Mouse (Mus musculus) frontal cortex, postnatal 14 days (tissue): Measurements from ENCODE around the gene Bora.
A peak's percentile ranks its signal among the peaks of the same experiment; 100 is the strongest.
"Not testable (repeated sequence)": the region's sequence is repeated elsewhere in the genome, so short reads cannot be mapped to it uniquely, and the experiment has no call there.

Experiments used
- DNase-seq, 2 experiments: peaks; one replicate each; pipeline ENCODE4 v3.0.0; 2022; ENCODE audit warnings: low spot score in 2 of 2

The Bora gene

DNA sequence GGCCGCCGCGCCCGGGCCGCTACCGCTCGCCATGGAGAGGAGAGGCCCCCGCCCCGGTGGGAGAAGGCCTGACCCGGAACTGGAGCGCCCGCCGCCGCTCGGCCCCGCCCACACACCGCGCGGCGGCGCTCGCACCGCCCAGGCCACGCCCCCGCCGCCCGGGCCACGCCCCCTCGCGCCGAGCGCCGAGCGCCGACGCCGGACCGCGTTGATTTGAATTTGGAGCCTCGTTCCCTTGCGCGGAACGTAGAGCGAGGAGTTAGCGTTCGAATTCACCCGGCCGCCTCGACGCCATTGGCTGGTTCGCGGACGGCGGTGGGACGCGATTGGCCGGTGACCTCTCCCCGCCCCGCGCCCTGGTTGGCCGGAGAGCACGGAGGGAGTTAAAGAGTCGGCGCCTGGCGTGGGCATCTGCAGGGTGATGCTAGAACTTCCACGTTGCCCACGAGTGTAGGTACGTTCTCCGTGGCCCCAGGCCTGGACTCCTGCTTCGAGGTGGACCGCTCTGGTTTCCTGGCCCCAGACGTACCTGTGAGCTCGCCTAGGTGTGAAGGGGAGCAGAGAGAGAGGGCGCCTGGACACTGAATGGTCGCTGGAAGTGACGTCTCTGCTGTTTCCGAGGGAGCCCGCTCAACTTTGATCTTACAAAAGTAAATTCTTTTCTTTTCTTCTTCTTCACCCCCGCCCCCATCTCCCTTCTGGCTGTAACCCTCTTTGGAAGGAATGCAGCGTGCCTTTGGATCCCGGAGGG, at the start of gene Bora, which contains the start of gene Mzt1:
TSS of gene Bora (plus strand) at position 192 of the 751 bp plus-strand sequence.
TSS of gene Mzt1 (minus strand) at position 104 of the 751 bp plus-strand sequence.
- peak; percentile 88 to 90 for DNase-seq

DNA sequence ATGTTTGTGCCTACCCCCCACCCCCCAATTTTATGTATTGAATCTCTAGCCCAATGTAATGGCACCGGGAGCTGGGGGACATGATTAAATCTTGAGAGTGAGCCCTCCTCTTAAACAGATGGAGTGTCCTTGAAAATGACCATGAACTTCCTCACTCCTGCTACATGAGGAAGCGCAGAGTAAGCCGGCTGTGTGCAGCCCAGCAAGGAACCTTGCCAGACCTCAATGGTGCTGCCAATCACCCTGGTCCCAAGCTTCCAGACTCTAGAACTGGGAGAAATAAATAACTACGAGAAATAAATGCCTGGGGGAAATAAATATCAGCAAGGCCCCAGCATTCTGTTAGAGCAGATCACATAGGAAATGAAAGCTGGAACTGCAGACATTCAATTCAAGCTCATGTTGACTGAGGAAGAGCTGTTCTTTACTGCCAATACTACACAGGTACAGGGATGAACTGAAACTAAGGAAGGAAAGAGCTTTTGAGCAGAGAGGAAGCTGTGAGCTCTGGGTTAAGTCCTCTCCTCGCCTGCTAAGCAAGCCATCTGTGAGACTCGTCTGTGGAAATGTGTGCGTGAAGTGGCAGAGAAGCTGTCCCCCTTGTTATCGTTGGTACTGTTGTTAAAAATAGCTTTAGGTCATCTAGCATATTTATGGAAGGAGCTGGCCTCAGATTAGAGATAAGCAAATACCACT, 35.6 kb upstream of the Bora start:
- no peak for DNase-seq

DNA sequence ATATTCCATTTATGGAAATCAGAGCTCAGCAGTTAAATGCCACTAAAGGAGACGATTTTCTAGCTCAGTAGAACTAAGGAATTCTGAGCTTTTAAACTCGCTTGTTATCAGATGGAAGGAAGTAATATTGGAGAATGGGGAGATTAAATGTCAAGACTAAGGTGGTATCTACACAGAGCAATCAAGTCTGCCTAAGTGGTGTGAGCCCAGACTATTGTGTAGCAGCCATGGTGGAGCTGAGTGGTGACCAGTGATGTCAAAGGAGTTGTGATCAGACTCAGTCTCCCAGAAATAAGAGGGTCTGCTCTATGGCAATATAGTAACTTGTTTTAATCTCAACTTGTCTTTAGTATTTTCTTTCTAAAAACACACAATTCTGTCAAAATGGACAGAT, 35.1 kb upstream of the Bora start:
- no peak for DNase-seq

DNA sequence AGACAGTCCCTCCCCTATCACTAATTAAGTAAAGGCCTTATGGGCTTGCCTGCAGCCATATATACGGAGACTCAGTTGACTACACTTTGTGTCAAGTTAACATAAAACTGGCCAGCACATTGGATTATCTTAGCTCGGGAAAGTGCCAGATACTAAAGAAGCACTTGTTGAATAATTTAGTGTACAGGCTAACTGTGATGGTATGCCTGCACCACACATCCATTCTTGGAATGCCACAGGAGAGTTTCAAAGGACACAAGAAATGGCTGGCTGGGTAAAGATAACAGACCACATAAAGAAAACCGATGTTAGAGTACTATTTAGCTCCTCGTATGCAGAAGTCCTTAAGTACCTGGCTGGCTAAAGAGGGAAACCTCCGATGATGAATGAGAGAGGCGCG, 27.3 kb upstream of the Bora start:
- no peak for DNase-seq

DNA sequence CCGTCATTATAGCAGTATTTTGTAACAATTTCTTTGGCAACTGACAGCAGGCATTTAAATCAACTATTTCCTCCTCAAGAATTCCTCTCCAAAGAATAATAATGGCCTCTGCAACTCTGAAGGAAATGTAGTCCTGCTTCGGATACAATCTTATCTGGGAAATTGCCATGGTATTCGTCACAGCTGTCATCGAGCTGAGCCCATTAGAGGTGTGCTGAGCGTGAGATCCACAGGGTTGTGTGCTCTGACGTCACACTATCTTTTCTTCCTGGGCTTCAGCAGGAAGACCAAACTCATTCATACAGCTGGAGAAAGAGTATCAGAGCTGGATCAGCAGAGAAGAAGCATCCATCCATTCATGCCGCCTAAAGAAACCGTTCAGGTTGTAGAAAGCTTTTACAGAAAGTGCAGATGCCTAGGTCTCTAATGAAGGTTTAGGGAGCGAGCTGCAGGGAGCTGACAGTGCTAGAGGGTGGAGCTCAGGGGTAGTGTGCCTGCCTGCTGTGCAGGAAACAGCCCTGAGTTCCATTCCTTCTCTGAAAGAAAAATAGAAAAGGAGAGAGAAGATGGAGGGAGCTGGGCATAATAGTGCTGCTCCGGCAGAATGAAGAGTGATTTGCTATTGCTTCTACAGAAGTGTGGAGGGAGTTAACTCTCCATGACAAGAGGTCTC, 26.8 kb upstream of the Bora start:
- DNase-seq: no peak

DNA sequence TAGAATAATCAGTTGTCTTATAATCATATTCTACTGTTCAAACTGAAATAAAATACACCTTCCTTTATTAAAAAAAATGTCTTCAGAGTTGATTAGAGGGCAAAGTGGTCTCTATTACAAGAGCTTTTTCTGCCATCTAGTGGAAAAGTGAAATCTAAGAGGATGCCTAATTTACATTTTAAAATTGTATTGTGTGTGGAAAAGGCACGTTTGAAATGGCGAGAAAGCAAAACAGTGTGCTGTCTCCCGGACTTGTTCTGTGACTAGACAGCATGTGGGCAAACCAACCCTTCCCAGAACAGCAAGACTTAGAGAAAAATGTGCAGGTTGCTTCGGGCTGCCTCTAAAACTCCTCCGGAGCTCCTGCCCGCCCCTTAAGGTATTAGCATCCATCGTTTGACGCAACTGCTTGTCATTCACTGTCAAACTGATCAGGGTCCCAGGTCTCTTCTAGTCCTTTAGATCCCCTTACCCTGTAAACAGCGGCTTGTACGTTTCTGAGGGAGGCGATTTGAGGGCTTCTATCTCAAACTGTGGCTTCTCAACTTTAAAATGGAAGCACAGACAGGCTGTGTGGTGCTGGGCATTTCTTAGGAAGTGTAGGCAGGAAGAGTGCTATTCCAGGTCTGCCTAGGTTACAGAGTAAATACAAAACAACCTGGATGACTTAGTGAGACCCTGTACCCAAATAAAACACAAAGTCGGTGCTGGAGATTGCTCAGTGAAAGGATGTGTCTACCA, 23.5 kb upstream of the Bora start:
- DNase-seq: no peak

DNA sequence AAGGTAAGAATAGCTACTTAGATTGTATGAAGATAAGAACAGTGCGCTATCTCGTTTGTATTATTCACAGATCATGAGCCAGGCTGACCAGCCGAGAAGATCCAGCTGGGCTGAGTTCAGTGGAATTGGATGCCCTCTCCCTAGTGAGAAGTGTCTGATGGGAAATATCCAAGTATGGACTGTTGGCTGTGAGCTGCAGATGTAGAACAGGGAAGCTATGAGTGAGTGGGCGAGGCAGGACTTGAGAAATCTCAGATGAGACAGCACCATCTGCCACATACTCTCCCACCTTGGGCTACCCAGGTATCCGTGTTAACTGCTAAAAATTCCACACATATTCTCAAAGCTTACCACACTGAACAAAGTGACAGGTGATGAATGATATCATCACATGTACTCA, 16.0 kb upstream of the Bora start:
- no peak for DNase-seq

DNA sequence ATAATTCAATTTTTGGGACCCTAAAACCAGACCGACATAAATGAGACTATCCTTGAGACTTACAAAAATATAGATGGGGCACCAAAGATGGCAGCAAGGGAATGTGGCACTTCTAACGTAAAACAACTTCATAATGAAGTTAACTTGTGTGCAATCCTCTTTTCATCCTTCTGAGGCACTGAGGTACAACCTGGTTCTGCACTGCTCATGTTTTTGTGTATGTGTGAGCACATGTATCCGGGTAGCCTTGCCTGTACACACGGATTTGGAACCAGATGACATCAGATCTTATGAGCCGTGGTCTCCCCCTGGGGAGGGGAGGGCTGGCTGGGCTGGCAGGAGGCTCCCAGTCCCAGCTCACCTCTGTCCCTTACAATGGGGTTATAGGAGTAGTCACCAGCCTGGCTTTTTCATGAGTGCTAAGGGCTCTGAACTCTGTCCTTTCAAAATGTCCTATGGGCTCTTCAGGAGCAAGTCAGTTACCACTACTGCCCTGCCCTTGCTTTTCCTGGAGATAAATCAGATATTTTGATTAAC, 14.6 kb upstream of the Bora start:
- no peak for DNase-seq

DNA sequence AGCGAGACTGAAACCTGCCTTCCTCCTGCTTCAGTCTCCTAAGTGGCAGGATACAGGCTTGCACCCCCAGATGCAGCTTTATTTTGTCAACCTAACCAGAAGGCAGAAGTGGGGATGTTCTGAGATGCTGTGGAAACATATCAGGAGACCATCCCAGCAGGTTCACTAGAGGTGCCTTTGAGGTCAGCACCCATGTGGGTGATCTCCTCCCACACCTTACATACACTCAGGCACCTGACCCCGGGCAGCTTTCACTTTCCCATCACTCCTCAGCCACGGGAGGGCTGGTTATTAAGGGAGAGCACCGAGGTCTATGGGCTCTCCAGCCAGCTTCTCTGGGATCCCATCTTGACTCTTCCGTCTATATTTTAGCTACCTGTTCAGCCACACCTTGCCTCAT, 13.4 kb upstream of the Bora start:
- no peak for DNase-seq

DNA sequence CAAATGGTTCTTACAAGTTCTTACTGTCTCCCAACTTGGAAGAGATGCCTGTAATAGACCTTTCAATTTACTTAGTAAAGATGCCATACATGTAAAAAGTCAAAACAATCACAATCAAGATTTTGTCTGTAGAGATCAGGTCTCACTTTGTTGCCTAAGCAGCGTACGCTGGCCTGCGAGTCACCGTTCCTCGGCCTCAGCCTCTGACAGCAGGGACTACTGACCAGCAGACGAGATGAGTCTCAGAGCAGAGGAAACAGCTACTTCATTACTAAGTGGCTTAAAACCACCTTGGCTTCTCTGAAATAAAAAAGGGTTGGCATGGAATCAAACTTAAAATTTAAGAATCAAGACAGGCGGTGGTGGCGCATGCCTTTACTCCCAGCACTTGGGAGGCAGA, 11.2 kb upstream of the Bora start:
- not testable (repeated sequence) for DNase-seq

DNA sequence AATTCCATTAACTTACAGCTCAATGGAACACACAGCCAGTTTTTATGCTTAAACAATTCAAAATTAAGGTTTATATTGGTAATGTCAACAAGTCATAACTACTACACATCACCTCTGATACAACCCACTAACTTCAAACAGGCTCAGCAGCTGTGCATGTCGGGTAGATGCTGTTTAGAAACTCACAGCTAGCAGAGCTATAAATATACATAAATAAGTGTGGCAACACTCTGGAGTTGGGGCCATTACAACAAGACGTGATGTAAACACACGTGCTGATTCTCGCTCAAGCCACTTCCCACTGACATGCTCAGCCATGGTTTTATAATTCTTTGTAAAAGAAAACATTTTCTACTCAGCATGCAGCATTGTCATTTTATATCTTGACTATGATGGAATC, 10.0 kb upstream of the Bora start:
- DNase-seq: no peak

DNA sequence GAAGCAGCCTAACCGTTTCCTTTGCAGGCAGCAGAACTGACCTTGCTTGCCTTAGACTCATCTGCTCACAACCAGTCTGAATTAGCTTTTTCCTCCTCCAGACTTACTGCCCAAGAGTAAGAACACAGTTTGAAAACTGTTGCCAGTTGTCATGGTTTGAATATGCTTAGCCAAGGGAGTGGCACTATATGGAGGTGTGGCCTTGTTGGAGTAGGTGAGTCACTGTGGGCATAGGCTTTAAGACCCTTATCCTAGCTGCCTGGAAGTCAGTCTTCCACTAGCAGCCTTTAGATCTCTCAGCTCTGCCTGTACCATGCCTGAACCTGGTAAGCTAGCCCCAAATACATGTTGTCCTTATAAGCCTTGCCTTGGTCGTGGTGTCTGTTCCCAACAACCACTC, 8.3 kb upstream of the Bora start:
- no peak for DNase-seq

DNA sequence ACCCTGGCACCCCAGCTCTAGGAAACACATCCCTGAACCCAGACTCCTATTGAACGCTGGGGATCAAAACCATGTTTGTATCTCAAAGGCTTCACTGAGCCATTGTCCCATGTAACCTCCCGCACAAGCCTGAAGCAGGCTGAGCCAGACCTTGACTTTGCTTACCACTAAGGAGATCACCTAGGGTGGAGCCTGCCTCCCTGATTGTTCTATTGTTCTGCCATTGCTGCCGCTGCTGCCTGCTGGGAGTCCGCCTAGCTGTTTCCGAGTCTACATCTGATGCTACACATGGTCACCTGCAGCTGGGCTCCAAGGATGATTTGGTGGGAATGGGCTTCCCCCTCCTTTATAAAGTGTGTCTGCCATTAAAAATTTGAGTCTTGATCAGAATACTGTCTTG, 6.7 kb upstream of the Bora start:
- not testable (repeated sequence) for DNase-seq

DNA sequence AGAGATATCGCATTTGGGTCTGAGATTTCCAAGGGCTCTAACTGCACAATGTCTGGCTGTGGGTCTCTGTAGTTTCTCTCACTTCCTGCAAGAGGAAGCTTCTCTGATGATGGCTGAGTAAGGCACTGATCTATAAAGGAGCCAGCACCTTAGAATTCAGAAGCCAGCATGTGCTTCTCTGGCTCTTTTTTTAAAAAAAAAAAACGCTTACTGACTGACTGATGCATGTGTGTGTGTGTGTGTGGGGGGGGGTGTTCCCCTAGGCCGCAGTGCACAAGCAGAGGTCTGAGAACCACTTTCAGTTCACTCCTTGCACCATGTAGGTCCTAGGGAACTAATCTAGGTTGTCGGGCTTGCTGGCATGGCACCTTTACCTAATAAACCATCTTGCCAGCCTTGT, 4.6 kb upstream of the Bora start:
- DNase-seq: no peak

DNA sequence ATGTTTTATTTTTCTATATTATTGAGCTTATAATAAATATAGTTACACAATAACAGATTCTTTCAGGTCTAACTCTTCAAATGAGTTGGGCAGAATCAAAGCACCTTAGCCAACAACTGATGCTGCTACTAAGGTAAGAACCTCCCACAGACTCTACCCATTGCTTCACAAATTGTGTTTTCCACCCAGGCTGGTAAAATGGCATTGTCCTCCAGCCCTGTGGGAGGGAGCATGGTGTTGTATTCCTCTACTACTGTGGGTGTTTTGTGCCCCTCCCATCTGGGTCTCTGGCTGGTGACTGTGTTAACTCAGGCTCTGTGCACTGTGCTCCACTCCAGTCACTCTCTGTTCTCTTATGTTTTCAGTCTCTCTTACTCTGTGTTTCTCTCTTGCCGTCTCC, 2.5 kb upstream of the Bora start:
- DNase-seq: no peak

DNA sequence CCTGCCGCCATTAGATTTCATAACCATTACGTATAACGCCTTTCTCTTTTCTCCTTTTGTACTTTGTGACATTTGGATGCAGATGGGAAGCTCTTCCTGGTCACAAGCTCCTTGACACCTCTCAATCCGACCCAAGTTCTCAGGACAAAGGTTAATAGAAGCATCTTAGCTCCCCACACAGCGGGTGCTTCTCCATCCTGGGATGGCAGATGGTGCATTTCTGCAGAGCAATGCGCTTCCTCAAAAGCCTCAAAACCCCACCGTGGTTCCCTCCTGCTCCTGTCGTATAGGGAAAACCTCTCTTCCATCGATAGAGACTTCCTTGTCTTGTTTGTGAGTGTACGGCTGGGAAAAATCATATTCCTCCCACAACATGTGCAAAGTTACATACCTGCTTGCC, 1.9 kb upstream of the Bora start:
- DNase-seq: no peak

DNA sequence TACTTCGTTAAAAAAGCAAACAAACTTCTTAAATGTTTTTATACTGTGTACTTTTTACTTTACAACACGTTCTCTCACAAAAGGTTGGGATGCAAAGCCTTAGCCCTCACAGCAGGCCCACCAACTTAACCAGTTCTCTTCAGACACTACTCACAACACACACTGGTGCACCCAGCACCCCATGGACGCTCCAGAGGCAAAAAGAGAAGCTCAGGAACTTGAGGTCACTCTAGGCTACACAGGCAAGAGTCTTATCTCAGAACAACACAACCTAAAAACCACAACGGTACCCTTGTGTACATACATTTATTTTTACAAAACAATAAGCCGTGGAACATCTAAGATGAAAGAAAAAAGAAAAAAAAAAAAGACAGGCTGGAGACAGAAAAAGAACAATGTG, 1.3 kb upstream of the Bora start:
- DNase-seq: no peak

DNA sequence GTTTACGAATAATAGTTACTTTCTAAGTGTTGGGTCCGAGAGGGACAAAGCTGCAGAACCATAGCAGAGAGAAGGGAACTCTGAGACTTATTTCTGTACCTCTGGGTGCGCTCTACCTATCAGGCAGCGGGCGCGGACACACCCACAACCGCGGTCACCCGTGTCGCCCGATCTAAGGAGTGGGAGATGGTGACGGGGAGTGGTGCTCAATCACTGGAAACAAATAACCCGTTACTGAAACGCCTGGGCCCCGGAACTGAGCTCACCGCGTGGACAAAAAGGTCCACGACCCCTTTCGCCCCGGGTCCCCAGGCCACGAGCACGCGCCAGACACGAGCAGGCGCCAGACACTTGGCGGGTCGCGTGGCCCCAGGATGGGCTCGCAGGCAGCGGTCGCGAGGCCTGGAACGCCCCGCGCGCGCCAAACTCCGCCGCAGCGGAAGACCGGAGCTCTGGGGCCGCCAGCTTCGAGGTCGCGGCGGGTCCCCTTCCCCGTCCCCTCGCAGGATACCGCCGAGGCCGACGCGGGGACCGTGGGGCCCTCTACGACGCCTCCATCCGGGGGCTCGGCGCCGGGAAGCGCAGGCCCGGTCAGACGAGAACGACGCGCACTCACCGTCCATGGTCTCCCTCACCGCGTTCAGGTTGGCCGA, 518 bp upstream of the Bora start:
- DNase-seq: no peak

DNA sequence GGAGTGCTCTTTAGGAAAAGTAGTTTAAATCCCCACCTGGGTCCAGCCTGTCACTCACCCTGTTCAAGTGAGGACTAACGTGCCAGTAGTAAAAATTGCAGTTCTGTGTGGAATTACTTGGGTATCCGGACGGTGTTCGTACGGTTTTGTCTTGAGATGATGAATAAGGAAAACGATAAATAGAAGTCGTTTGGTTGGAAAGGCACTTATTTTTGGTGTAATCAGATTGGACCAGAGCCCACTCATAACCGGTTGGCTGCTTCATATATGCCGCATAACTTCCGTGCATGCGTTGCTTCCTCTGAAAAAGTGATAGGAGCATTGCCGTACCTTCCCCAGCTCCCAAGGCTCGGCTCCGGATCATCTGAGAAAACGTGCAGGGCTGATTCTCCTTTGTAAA, 760 bp downstream of the Bora start:
- DNase-seq: no peak

DNA sequence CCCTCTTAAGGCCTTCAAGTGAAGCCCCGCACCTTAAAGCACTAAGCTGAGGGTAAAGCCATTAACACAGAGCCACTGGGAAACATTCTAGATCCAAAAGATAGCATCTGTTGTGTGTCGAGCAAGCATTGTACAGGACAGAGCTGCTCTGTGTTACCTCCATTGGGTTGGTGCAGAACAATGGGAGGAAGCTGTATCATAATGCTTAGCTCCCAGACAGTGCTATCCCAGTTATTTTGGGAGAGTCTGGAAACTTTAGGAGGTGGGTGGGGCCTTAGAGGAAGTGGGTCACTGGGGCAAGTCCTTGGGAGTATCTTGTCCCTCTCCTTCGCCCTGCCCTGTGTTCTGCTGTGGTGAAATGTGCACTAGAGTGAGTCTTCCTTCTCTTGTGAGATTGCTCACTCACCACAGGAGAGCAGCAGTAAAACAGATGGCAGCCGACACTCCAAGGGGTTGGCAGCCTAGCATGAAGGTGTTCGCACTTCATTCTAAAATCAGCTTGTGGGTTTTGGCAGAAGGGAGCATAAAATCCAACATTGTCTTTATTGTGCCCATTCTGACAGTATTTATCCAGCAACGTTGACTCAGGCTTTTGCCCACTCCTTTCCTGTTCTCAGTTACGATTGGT, 13.1 kb downstream of the Bora start:
- DNase-seq: no peak

DNA sequence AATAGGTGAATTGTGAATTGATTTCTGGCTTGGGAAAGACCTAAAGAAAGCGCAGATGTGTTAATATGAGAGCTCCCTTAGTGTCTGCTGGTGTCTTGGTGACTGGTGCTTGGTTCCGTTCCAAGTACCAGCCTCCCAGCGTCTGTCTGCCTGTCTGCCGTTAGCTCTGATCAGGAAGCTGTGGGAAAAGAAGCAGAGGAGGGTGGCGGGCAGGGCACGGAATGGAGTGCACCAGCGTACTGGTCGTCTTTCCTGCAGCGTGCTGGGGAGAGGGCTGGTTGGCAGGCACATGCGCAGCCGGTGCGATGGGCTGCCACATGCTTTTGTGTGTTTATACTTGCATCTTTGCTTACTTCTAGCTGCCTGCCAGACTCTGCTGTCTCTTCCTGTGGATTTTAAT, 14.6 kb downstream of the Bora start:
- no peak for DNase-seq
